Mouse (Mus musculus): ENCODE measurements at regions not wholly inside any gene's neighbourhood (a gene's known extent, or its start where the extent isn't known, plus 50 kb on each side); places are given as distances from the start of the nearest gene placed in this dataset.

DNA sequence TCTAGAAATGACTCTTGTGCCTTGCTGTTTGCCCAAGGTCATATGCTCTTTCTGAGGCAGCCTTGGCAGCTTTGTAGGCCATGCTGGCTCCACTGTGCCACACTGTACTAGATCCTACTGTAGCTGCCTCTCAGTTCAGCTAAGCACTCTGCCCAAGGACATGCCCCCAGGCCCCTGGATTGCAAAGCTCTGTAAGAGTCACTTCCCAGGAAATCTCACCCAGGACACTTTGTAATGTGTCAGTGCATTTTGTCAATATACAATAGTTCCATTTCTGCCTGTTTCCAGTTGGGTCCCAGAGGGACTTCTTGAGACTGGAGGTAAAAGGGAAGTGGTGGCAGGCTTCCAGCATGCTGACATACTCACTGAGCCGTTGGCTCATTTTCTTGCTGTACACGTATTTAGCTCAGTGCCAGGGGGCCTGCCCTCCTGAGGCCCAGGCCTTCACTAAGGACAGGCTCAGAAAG is 287.6 kb upstream of the Eif4g2 start:
- Histone ChIP-seq H3K27me3 (replicated peaks) (0 out of 2 replicates have a peak, but pooled peaks cover 3% of the 10 kb centered on the region), H3K4me2 (no peak overlapping the region), H3K27ac (ENCODE audit: poor library complexity, severe bottlenecking) (no peak overlapping the region), H3K4me1 (replicated peaks) (peaks cover 17% of the 10 kb centered on the region; the same call in 1 of the 2 replicates), H3K36me3 (no peaks in the 10 kb centered on the region), H3K4me3 (no peak overlapping the region), H3K9ac (no peak overlapping the region), H3K9me3 (replicated peaks) (no peaks in the 10 kb centered on the region)
- no peak for ATAC-seq (ENCODE audit: insufficient number of reproducible peaks, low FRiP score)
- 27% methylated on average over 2 of the region's 2 CpGs for WGBS

DNA sequence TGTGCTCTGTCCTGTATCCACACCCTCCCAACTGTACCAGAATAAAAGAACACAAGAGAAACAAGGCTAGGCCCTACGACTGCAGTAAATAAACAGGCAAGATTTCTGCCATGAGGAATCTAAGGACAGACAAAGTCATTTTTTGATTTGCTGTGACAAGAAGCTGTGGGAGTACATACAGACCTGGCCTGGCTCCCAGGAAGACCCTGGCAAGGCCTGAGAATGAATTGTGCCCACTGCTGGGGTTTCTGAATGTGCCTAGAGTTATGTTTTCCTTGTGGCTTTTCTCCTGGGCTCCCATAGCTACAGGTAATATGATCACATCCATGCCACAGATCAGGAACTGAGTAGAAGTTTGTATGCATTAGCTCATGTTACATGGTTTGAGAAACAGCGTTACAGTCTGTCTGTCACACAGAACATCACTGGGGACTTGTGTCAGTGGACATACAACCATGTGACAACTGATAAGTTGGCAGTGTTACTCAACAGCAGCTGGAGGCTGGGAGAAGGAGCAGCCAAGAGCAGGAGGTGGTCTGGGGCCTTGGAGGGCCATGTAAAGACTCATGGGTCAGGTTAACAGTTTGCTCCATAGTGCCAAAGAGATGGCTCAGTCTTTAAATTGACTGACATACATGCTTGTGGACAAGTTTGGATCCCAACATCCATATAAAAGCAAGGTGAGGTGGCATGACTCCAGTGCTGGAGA is 285.6 kb upstream of the Eif4g2 start:
- no peak overlapping the region for H3K4me3 ChIP-seq
- H3K27me3 ChIP-seq (replicated peaks): 0 out of 2 replicates have a peak, but pooled peaks cover 3% of the 10 kb centered on the region
- peaks cover 17% of the 10 kb centered on the region; the same call in 1 of the 2 replicates for H3K4me1 ChIP-seq (replicated peaks)
- no peaks in the 10 kb centered on the region for H3K9me3 ChIP-seq (replicated peaks)
- no peaks in the 10 kb centered on the region for H3K36me3 ChIP-seq
- H3K9ac ChIP-seq: no peak overlapping the region
- H3K4me2 ChIP-seq: no peak overlapping the region
- no peak for ATAC-seq (ENCODE audit: insufficient number of reproducible peaks, low FRiP score)
- no peak overlapping the region for H3K27ac ChIP-seq (ENCODE audit: poor library complexity, severe bottlenecking)
- WGBS: 55% methylated on average over 2 of the region's 2 CpGs

DNA sequence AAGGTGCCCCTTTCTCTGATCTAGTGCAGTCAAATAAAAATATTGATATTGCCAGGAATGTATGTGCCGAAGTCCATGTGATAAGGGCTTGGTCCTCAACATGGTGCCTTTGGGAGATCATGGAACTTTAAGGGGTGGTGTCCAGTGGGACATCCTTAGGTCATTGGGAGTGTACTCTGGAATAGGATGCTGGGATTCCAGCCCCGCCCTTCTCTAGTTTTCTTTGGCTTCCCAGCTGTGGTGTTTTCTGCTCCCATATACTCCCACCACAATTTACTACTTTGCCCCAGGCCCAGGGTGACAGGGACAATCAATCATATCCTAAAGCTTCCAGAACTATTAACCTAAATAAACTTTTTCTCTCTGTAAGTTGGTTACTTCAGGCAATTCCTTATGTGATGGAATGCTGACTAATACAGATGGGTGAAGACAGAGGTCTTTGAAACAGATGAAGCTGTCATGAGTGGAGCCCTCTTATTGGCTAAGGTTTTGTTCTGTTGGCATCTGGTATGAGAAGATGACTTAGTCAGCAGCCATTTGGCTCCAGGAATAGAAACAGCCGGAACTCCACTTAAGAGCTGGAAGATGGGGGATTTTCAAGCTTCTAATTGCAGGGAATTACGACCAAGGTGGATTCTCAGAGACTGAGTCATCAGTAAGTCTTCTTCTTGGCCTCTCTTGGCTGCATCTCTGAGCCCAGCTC is 284.3 kb upstream of the Eif4g2 start:
- Histone ChIP-seq H3K4me2 (no peak overlapping the region), H3K4me1 (replicated peaks) (peaks cover 17% of the 10 kb centered on the region; the same call in 1 of the 2 replicates), H3K9me3 (replicated peaks) (no peaks in the 10 kb centered on the region), H3K36me3 (no peaks in the 10 kb centered on the region), H3K27me3 (replicated peaks) (no peaks in the 10 kb centered on the region), H3K9ac (no peak overlapping the region), H3K27ac (ENCODE audit: poor library complexity, severe bottlenecking) (no peak overlapping the region), H3K4me3 (no peak overlapping the region)
- ATAC-seq (ENCODE audit: insufficient number of reproducible peaks, low FRiP score): no peak
- WGBS: 59% methylated on average over 4 of the region's 4 CpGs

DNA sequence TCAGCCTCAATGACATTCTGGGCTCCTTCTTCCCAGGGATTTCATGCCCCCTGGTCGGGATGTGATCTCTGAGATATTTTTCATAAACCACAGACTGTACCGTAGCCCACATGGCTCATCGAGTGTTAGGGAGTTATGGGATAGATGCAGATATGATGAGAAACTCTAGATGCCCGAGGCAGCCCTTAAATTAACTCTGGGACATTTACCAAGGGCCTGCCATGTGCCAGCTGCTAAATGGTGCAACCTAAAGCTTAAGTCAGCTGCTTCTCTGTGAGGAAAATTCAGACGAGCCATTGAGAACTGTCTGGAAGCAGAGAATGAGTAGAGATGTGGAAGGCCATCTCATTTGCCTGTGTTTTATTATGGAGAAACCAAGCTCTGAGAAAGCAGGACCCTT is 282.6 kb upstream of the Eif4g2 start:
- 66% methylated on average over 5 of the region's 5 CpGs for WGBS

DNA sequence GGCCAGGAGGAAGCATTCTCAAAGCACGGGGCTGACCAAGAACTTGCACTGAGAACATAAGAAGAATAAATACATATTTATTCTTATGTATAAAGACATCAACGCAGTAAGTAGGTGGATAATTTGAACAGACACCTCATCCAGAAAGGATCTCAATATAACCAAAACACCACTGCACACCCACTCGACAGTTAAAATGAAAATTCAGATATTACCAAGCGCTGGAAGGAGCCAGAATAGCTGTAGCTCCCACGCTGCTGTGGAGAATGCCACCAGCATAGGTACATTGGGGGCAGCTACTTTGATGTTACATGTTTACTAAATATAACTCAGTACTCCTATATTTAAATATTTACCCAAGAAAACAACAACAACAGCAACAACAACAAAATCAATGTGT is 280.4 kb upstream of the Eif4g2 start:
- ATAC-seq (ENCODE audit: insufficient number of reproducible peaks, low FRiP score): no peak
- 0 out of 2 replicates have a peak, but pooled peaks cover 6% of the 10 kb centered on the region for H3K4me1 ChIP-seq (replicated peaks)
- H3K27me3 ChIP-seq (replicated peaks): no peaks in the 10 kb centered on the region
- no peak overlapping the region for H3K4me2 ChIP-seq
- no peak overlapping the region for H3K27ac ChIP-seq (ENCODE audit: poor library complexity, severe bottlenecking)
- no peaks in the 10 kb centered on the region for H3K36me3 ChIP-seq
- H3K9me3 ChIP-seq (replicated peaks): no peaks in the 10 kb centered on the region
- WGBS: 84% methylated on average over 5 of the region's 5 CpGs
- no peak overlapping the region for H3K9ac ChIP-seq
- no peak overlapping the region for H3K4me3 ChIP-seq

More for the DNA sequence above, 282.6 kb upstream of the Eif4g2 start:
- Histone ChIP-seq H3K4me3 (no peak overlapping the region), H3K4me2 (no peak overlapping the region), H3K27me3 (replicated peaks) (no peaks in the 10 kb centered on the region), H3K9me3 (replicated peaks) (no peaks in the 10 kb centered on the region), H3K4me1 (replicated peaks) (peaks cover 14% of the 10 kb centered on the region; the same call in 1 of the 2 replicates), H3K9ac (no peak overlapping the region), H3K36me3 (no peaks in the 10 kb centered on the region), H3K27ac (ENCODE audit: poor library complexity, severe bottlenecking) (no peak overlapping the region)
- ATAC-seq (ENCODE audit: insufficient number of reproducible peaks, low FRiP score): no peak

DNA sequence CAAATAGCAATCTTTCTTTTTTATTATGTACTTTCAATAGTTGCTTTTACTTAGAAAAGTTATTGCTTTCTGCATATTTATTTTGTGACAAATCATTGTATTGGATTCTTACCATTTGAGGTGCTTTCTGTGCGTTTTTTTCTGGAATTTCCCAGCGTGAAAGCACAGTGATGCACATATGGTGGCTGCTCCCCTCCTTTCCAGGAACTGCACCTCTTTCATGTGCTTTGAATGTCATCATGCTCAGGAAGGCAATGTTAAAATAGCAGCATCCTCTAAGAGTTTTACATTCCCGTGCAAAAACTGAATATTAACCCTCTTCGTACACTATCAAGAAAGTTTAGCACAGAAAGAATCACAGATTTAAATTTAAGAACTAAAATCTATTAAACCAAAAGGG is 279.8 kb upstream of the Eif4g2 start:
- Histone ChIP-seq H3K4me2 (no peak overlapping the region), H3K36me3 (no peaks in the 10 kb centered on the region), H3K27me3 (replicated peaks) (no peaks in the 10 kb centered on the region), H3K27ac (ENCODE audit: poor library complexity, severe bottlenecking) (no peak overlapping the region), H3K9me3 (replicated peaks) (no peaks in the 10 kb centered on the region), H3K9ac (no peak overlapping the region), H3K4me3 (no peak overlapping the region), H3K4me1 (replicated peaks) (0 out of 2 replicates have a peak, but pooled peaks cover 5% of the 10 kb centered on the region)
- no peak for ATAC-seq (ENCODE audit: insufficient number of reproducible peaks, low FRiP score)
- WGBS: 74% methylated on average over 4 of the region's 4 CpGs

DNA sequence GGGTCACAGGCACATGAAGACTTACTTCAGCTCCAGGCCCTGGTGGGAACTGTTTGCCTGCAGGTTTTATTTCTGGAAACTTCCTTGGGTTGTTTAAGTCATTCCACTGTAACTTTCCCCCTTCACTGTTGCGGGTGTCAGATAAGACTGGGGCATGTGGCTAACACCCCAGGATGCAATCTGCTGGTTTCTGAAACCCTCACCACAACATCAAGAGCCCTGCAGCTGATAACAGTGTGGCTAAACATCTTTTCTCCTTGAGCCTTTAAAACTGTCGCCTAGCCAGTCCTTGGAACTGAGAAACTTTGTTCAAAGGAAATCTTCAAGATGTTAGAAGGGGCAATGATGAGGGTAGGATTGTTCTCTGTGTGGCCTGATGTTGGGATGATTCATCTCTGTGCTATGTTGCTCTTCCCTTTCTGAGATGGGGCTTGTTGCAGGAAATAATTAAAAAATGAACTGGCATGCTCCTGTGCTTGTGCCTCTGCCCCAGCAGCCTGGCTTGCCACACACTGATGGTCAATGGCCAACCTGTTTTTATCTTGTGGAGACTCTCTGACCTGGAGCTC is 272.3 kb upstream of the Eif4g2 start:
- ATAC-seq (ENCODE audit: insufficient number of reproducible peaks, low FRiP score): no peak
- Histone ChIP-seq H3K4me2 (no peak overlapping the region), H3K36me3 (no peaks in the 10 kb centered on the region), H3K9ac (no peak overlapping the region), H3K4me3 (no peak overlapping the region), H3K9me3 (replicated peaks) (no peaks in the 10 kb centered on the region), H3K27ac (ENCODE audit: poor library complexity, severe bottlenecking) (no peak overlapping the region), H3K4me1 (replicated peaks) (peaks cover 14% of the 10 kb centered on the region), H3K27me3 (replicated peaks) (no peaks in the 10 kb centered on the region)
- 10% methylated on average over 2 of the region's 2 CpGs for WGBS

DNA sequence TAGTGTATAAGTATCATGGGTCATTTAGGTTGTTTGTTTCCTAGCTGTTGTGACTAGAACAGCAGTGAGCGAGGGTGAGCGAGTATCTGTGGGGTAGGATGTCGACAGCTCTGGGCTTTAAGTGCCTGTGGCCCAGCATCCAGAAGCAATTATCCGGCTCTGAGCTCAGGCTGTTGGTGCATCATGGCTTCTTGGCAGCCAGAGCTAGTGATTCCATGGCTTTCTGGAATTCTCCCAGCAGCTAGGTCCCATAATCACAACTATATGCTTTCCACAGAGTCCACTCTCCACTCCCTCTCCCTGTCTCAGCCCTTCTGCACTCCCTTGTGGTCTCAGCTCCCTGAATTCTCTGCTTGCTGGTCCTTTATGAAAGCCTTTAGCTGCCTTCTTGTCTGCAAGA is 271.2 kb upstream of the Eif4g2 start:
- no peak for ATAC-seq (ENCODE audit: insufficient number of reproducible peaks, low FRiP score)
- no peaks in the 10 kb centered on the region for H3K27me3 ChIP-seq (replicated peaks)
- 71% methylated on average over 4 of the region's 4 CpGs for WGBS
- H3K4me1 ChIP-seq (replicated peaks): peaks cover 14% of the 10 kb centered on the region
- H3K4me3 ChIP-seq: no peak overlapping the region
- H3K36me3 ChIP-seq: no peaks in the 10 kb centered on the region
- no peak overlapping the region for H3K4me2 ChIP-seq
- no peak overlapping the region for H3K27ac ChIP-seq (ENCODE audit: poor library complexity, severe bottlenecking)
- H3K9me3 ChIP-seq (replicated peaks): no peaks in the 10 kb centered on the region
- H3K9ac ChIP-seq: no peak overlapping the region

DNA sequence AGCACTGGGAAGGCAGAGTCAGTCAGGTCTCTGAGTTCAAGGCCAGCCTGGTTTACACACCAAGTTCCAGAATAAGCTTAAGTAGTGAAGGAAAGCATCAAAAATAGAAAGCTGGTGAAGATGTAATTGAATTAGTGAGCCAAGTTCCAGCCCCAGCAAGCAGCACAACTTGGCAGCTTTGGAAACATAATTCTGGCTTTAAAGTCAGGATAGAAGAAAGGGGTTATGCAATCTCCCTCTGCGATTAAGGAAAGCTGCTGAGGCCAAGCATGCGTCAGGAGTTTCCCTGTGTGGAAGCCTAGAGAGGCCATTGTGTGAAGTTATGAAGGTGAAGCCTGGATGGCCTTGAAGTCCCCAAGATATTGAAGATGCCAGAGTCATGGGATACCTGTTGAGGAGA is 269.3 kb upstream of the Eif4g2 start:
- no peaks in the 10 kb centered on the region for H3K36me3 ChIP-seq
- H3K4me1 ChIP-seq (replicated peaks): peaks cover 14% of the 10 kb centered on the region
- no peak for ATAC-seq (ENCODE audit: insufficient number of reproducible peaks, low FRiP score)
- H3K4me3 ChIP-seq: no peak overlapping the region
- H3K27ac ChIP-seq (ENCODE audit: poor library complexity, severe bottlenecking): no peak overlapping the region
- H3K4me2 ChIP-seq: no peak overlapping the region
- no peaks in the 10 kb centered on the region for H3K9me3 ChIP-seq (replicated peaks)
- WGBS: 87% methylated on average over 2 of the region's 2 CpGs
- no peak overlapping the region for H3K9ac ChIP-seq
- H3K27me3 ChIP-seq (replicated peaks): no peaks in the 10 kb centered on the region

DNA sequence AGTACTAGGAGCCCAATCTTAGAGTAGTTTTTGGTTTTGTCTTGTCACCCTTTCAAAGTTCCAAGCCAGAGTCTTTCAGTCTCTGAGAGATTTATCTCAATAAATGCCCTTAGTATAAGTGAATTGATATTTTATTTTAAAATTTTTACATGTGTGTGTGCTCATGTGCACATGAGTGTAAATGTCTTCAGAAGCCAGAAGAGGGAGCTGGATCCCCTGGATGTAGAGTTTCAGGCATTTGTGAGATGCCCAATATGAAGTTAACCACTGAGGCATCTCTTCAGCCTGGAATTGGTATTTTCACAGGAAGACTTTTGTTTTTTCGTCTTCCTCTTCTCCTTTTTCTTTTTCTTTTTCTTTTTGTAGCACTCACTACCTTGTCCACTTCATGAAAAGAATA is 262.3 kb upstream of the Eif4g2 start:
- Histone ChIP-seq H3K9me3 (replicated peaks) (no peaks in the 10 kb centered on the region), H3K27me3 (replicated peaks) (no peaks in the 10 kb centered on the region), H3K4me1 (replicated peaks) (no peaks in the 10 kb centered on the region), H3K36me3 (no peaks in the 10 kb centered on the region), H3K4me3 (no peak overlapping the region), H3K9ac (no peak overlapping the region), H3K27ac (ENCODE audit: poor library complexity, severe bottlenecking) (no peak overlapping the region), H3K4me2 (no peak overlapping the region)
- WGBS: 77% methylated on average over 1 of the region's 1 CpGs
- no peak for ATAC-seq (ENCODE audit: insufficient number of reproducible peaks, low FRiP score)

DNA sequence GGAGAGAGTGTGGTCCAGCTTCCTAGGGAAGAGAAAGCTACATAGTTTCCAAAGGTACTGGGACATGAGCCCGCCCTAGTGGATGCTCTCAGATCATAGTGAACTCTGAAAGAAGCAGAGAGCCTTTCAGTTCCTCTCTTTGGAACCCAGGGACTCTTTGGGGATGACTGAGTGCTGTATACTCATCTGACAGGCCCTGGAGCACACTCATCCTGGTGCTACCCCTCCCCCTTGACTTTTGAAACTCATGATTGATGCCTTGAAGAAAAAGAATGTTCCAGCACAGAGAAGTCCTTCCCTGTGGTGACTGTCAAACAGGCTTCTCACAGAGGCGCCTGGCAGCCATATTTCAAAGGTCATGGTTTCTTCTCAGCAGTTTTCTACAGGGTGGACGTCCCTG is 254.2 kb upstream of the Eif4g2 start:
- Histone ChIP-seq H3K4me3 (no peak overlapping the region), H3K36me3 (no peaks in the 10 kb centered on the region), H3K9me3 (replicated peaks) (0 out of 2 replicates have a peak, but pooled peaks cover 4% of the 10 kb centered on the region), H3K27ac (ENCODE audit: poor library complexity, severe bottlenecking) (no peak overlapping the region), H3K9ac (no peak overlapping the region), H3K4me2 (no peak overlapping the region), H3K4me1 (replicated peaks) (no peaks in the 10 kb centered on the region), H3K27me3 (replicated peaks) (no peaks in the 10 kb centered on the region)
- WGBS: 57% methylated on average over 3 of the region's 3 CpGs
- no peak for ATAC-seq (ENCODE audit: insufficient number of reproducible peaks, low FRiP score)
